Mouse (Mus musculus): ENCODE data around the gene Prkab1. TPM values are rescaled to one million over a fixed set of nuclear protein-coding genes. Genes with fewer than 3 reads are reported as not detected.

Gene Prkab1
- polyA plus RNA-seq, 1 experiment from 2014 or later, result 72.0 TPM

DNA sequence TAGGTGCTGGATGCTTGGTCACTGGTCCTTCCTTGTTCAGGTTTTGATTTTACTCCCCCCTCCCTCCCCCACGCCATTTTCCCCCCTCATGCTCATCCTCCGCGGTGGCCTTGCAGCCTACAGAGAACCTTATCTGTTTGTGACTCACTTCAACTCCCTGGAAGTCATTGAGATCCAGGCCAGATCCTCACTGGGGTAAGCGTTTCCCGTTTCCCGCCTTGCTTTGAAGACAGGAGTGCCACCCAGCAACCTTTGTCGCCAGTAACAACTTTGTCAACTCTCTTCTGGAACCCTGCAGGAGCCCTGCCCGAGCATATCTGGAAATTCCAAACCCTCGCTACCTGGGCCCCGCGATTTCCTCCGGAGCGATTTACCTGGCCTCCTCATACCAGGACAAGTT, 26.9 kb downstream of the Prkab1 start:
- Histone ChIP-seq H3K4me1 (replicated peaks) (peaks cover 4% of the 10 kb centered on the region; the same call in 1 of the 2 replicates), H3K9me3 (no peaks in the 10 kb centered on the region), H3K4me3 (no peak overlapping the region), H3K27ac (no peak overlapping the region), H3K36me3 (peaks cover 89% of the 10 kb centered on the region), H3K27me3 (ENCODE audit: insufficient read depth, poor library complexity, severe bottlenecking) (no peaks in the 10 kb centered on the region)
- WGBS, result 77% methylated on average over 13 of the region's 13 CpGs
- no peak for DNase-seq (ENCODE audit: low spot score)

DNA sequence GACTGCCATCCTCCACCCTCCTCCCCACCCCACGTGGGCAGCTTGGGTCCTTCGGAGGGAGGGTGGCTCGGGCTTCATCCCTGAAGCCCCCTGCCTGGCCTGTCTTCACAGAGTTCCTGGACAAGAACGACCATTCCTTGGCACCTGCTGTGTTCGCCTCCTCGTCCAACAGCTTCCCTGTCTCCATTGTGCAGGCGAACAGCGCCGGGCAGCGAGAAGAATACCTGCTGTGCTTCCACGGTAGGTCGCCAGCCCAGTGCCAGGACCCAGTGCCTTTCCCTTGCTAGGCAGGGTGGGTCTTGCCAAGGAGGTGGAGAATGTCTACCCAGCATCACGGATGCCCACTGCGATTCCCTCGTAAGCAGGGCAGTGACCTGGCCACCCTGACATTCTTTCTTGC, 30.2 kb downstream of the Prkab1 start:
- Histone ChIP-seq H3K27ac (no peak overlapping the region; the same call in 1 of the 2 replicates), H3K36me3 (peaks cover 90% of the 10 kb centered on the region), H3K9me3 (peaks cover 13% of the 10 kb centered on the region), H3K4me1 (replicated peaks) (peaks cover 4% of the 10 kb centered on the region; the same call in 1 of the 2 replicates), H3K4me3 (no peak overlapping the region), H3K27me3 (ENCODE audit: insufficient read depth, poor library complexity, severe bottlenecking) (no peaks in the 10 kb centered on the region)
- no peak for DNase-seq (ENCODE audit: low spot score)
- 92% methylated on average over 15 of the region's 15 CpGs for WGBS

DNA sequence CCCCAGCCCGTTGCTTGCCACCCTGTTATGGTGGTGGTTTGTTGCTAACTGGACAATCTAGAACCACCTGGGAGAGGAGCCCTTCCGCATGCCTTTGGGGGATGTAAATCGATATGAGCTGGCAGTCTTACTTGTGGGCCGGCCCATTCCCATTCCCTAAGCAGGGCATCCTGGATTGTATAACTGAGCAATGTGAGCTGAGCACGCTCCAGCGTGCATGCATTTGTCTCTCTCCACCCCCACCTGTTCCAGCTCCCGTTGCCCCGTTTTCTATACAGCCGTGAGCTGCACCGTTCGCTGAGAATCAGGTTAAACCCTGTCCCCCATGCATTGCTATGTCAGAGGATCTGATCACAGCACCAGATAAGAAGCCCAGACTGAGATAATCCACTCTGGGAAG, 32.6 kb downstream of the Prkab1 start:
- DNase-seq (ENCODE audit: low spot score), result no peak
- H3K36me3 ChIP-seq, result peaks cover 93% of the 10 kb centered on the region
- H3K4me3 ChIP-seq, result no peak overlapping the region
- H3K4me1 ChIP-seq (replicated peaks), result no peaks in the 10 kb centered on the region
- no peaks in the 10 kb centered on the region for H3K27me3 ChIP-seq (ENCODE audit: insufficient read depth, poor library complexity, severe bottlenecking)
- H3K9me3 ChIP-seq, result peaks cover 13% of the 10 kb centered on the region
- H3K27ac ChIP-seq, result no peak overlapping the region
- WGBS, result 96% methylated on average over 11 of the region's 11 CpGs

DNA sequence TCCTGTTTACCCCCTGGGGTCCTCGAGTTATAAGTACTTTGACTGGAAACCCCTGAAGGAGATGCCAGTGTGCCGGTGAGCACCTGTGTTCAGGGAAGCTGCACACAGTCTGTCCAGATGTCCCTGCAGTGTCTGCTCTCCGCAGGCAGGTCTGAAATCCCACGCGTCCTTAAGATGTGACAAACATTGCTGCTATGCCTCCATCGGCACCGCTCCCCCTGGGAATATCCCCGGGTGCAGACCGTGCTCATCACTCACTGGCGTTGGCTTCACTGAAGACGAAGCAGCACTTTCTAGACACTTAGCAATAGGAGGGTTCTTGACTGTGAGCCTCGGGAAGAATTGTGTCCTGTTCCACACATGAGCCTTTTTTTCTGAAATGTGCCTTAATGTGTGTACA, 37.0 kb downstream of the Prkab1 start:
- H3K27ac ChIP-seq, result no peak overlapping the region
- no peaks in the 10 kb centered on the region for H3K4me1 ChIP-seq (replicated peaks)
- no peak overlapping the region for H3K4me3 ChIP-seq
- no peak for DNase-seq (ENCODE audit: low spot score)
- H3K36me3 ChIP-seq, result peaks cover 99% of the 10 kb centered on the region
- no peaks in the 10 kb centered on the region for H3K27me3 ChIP-seq (ENCODE audit: insufficient read depth, poor library complexity, severe bottlenecking)
- H3K9me3 ChIP-seq, result peaks cover 13% of the 10 kb centered on the region
- WGBS, result 92% methylated on average over 12 of the region's 12 CpGs

GRCm38 (mm10) chr5:115985101-115985500, 39.2 kb downstream of the Prkab1 start:
- H3K27ac ChIP-seq, result no peak overlapping the region
- H3K9me3 ChIP-seq, result peaks cover 1% of the 10 kb centered on the region; the same call in 1 of the 2 replicates
- no peaks in the 10 kb centered on the region for H3K27me3 ChIP-seq (ENCODE audit: insufficient read depth, poor library complexity, severe bottlenecking)
- no peak overlapping the region for H3K4me3 ChIP-seq
- 94% methylated on average over 11 of the region's 11 CpGs for WGBS
- no peaks in the 10 kb centered on the region for H3K4me1 ChIP-seq (replicated peaks)
- H3K36me3 ChIP-seq, result peaks cover 96% of the 10 kb centered on the region
- no peak for DNase-seq (ENCODE audit: low spot score)

- WGBS, result 94% methylated on average over 6 of the region's 6 CpGs
- DNase-seq (ENCODE audit: low spot score), result no peak
- Histone ChIP-seq H3K4me1 (replicated peaks) (no peaks in the 10 kb centered on the region), H3K27ac (no peak overlapping the region), H3K36me3 (peaks cover 96% of the 10 kb centered on the region), H3K4me3 (no peak overlapping the region), H3K27me3 (ENCODE audit: insufficient read depth, poor library complexity, severe bottlenecking) (no peaks in the 10 kb centered on the region), H3K9me3 (no peaks in the 10 kb centered on the region)
These were observed 39.9 kb downstream of the Prkab1 start for GRCm38 (mm10) chr5:115984392-115984791.

DNA sequence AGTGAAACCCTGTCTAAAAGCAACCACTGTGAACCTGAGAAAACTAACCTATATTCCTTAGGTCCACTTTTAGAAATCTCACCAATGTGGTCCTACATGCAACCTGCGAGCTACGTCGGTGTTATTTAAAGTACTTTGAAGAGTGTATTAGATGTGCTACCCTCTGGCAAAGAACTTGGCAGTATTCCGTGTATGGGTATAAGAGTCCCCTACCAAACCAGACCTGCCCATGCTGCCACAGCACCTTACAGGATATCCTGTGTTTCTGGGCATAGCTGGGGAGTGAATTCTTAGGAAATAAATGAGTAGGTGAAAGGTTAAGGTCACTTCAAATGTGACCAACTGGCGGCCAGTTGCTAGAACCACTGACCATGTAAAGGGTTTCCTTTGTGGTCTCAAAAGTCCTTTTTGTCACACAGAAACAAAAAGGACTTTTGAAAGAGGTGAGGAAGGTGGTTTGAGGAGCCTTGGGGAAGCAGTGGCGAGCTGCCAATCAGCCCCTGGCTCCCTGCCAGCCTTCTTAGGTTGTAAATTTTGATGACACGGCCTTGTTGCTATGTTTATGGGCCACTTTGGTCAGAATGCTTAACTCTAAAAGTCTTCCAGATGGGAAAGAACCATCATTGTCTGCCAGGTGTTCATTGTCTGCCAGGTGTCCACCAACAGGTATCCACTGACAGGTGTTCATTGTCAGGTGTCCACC, 41.5 kb downstream of the Prkab1 start:
- H3K27me3 ChIP-seq (ENCODE audit: insufficient read depth, poor library complexity, severe bottlenecking), result no peaks in the 10 kb centered on the region
- WGBS, result 91% methylated on average over 7 of the region's 7 CpGs
- H3K9me3 ChIP-seq, result no peaks in the 10 kb centered on the region
- H3K36me3 ChIP-seq, result peaks cover 94% of the 10 kb centered on the region
- H3K4me1 ChIP-seq (replicated peaks), result peaks cover 10% of the 10 kb centered on the region
- DNase-seq (ENCODE audit: low spot score), result no peak
- H3K27ac ChIP-seq, result no peak overlapping the region
- H3K4me3 ChIP-seq, result no peak overlapping the region

DNA sequence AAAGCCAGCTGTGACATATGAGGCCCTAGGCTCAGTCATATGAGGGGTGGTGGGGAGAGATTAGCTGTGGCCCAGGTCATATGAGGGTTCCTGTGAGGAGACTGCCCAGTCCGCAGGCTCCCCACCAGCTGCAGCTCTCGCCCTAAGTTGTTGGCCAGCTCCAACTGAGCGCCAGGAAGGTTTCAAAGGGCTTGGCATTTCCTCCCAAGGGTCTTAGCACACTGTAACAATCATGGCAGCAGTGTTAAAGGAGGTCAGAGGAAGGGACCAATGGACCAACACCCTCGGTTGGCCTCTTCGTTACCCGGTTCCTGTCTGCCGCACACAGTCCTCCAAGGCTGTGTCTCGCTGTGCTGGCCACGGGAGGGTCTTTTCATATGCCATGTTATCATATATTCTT, 43.8 kb downstream of the Prkab1 start:
- Histone ChIP-seq H3K4me1 (replicated peaks) (peaks cover 13% of the 10 kb centered on the region), H3K27me3 (ENCODE audit: insufficient read depth, poor library complexity, severe bottlenecking) (no peaks in the 10 kb centered on the region), H3K27ac (no peak overlapping the region), H3K36me3 (peaks cover 94% of the 10 kb centered on the region), H3K4me3 (no peak overlapping the region), H3K9me3 (no peaks in the 10 kb centered on the region)
- no peak for DNase-seq (ENCODE audit: low spot score)
- 86% methylated on average over 9 of the region's 9 CpGs for WGBS

DNA sequence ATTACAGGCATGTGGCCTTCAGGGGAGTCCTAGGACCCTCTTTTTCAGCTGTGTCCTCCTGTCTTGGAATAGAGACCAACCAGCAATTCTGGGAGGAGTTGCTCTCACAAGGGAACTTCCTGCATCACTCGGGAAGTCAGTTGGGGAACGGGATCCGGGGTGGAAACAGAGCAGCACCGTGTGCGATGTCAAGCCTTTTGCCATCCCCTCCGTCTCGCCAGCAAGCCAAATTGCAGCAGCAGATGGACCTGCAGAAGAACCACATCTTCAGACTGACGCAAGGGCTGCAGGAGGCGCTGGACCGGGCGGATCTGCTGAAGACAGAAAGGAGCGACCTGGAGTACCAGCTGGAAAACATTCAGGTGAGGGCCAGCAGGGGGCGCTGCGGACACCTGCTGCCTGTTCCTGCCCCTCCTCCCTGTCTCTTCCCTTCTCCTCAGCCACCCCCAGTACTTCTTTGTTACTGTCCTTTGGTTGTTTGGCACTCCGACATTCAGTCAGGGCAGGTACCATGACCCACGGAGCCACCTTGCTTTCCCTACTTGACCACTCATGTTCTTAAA, 45.1 kb downstream of the Prkab1 start:
- Histone ChIP-seq H3K4me1 (replicated peaks) (peaks cover 13% of the 10 kb centered on the region), H3K4me3 (no peak overlapping the region), H3K36me3 (peaks cover 94% of the 10 kb centered on the region), H3K27me3 (ENCODE audit: insufficient read depth, poor library complexity, severe bottlenecking) (no peaks in the 10 kb centered on the region), H3K9me3 (no peaks in the 10 kb centered on the region), H3K27ac (peak overlapping the region; percentile 4; the same call in 1 of the 2 replicates)
- DNase-seq (ENCODE audit: low spot score), result peak; percentile 21
- WGBS, result 61% methylated on average over 16 of the region's 16 CpGs

DNA sequence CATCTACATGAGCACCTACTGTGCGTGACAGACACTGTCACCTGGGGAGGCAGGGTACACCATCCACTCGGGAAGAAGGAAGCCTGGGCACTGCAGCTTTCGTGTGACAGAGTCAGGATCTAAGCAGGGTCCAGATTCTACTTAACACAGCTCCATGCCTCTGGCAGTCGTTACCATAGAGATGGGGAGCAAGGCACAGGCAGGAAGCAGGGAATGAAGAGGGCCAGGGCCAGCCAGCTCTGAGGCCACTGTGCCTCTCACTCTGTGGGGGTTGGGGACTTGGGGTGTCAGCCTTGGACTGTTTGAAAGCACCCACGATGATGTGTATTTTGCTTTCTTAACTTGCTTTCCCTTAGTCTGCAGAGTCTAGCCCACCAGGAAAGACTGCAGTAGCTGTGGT, 46.1 kb downstream of the Prkab1 start:
- H3K4me1 ChIP-seq (replicated peaks), result peaks cover 13% of the 10 kb centered on the region
- 61% methylated on average over 5 of the region's 5 CpGs for WGBS
- no peaks in the 10 kb centered on the region for H3K9me3 ChIP-seq
- DNase-seq (ENCODE audit: low spot score), result no peak
- peak overlapping the region; percentile 42; the same call in 1 of the 2 replicates for H3K27ac ChIP-seq
- peaks cover 95% of the 10 kb centered on the region for H3K36me3 ChIP-seq
- no peaks in the 10 kb centered on the region for H3K27me3 ChIP-seq (ENCODE audit: insufficient read depth, poor library complexity, severe bottlenecking)
- H3K4me3 ChIP-seq, result no peak overlapping the region

- Histone ChIP-seq H3K9me3 (no peaks in the 10 kb centered on the region), H3K4me3 (no peak overlapping the region), H3K27ac (peak overlapping the region; percentile 42; the same call in 1 of the 2 replicates), H3K36me3 (peaks cover 95% of the 10 kb centered on the region), H3K4me1 (replicated peaks) (peaks cover 13% of the 10 kb centered on the region), H3K27me3 (ENCODE audit: insufficient read depth, poor library complexity, severe bottlenecking) (no peaks in the 10 kb centered on the region)
- no peak for DNase-seq (ENCODE audit: low spot score)
- 77% methylated on average over 10 of the region's 10 CpGs for WGBS
These were observed 46.6 kb downstream of the Prkab1 start for GRCm38 (mm10) chr5:115977757-115978156.

- WGBS, result 80% methylated on average over 10 of the region's 10 CpGs
- H3K36me3 ChIP-seq, result peaks cover 94% of the 10 kb centered on the region
- no peak for DNase-seq (ENCODE audit: low spot score)
These were observed 47.0 kb downstream of the Prkab1 start for GRCm38 (mm10) chr5:115977266-115977665.

DNA sequence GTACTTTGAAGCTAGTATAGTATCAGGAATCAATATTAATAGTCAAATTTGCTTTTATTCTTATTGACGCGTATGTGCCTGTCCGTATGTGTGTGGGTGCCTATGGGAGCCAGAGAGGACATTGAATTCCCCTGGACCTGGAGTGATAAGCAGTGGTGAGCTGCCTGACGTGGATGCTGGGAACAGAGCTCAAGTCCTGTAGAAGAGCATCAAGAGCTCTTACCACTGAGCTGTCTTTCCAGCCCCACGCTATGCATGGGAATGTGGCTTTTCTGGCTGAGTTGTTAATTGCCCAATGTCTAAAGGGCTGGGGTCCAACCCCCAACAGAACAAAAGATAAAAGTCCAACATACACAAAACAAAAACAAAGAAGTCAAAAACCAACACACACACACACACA, 47.9 kb downstream of the Prkab1 start:
- peaks cover 94% of the 10 kb centered on the region for H3K36me3 ChIP-seq
- WGBS, result 90% methylated on average over 5 of the region's 5 CpGs

More at GRCm38 (mm10) chr5:115977266-115977665, 47.0 kb downstream of the Prkab1 start:
- no peaks in the 10 kb centered on the region for H3K9me3 ChIP-seq
- H3K27me3 ChIP-seq (ENCODE audit: insufficient read depth, poor library complexity, severe bottlenecking), result no peaks in the 10 kb centered on the region
- no peak overlapping the region for H3K4me3 ChIP-seq
- no peak overlapping the region for H3K27ac ChIP-seq
- peaks cover 13% of the 10 kb centered on the region for H3K4me1 ChIP-seq (replicated peaks)

More for the DNA sequence above, 47.9 kb downstream of the Prkab1 start:
- DNase-seq (ENCODE audit: low spot score), result no peak
- Histone ChIP-seq H3K27me3 (ENCODE audit: insufficient read depth, poor library complexity, severe bottlenecking) (no peaks in the 10 kb centered on the region), H3K4me3 (no peak overlapping the region), H3K27ac (no peak overlapping the region), H3K9me3 (no peaks in the 10 kb centered on the region), H3K4me1 (replicated peaks) (peaks cover 13% of the 10 kb centered on the region)

Measured in hindbrain, embryonic 10.5 days (tissue).